Mouse (Mus musculus): ENCODE data around the gene Zbtb46.

Gene Zbtb46

GRCm38 (mm10) chr2:181463008-181463738 is 3.9 kb upstream of the Zbtb46 start:
- peak; percentile 89 to 93 for DNase-seq

DNA sequence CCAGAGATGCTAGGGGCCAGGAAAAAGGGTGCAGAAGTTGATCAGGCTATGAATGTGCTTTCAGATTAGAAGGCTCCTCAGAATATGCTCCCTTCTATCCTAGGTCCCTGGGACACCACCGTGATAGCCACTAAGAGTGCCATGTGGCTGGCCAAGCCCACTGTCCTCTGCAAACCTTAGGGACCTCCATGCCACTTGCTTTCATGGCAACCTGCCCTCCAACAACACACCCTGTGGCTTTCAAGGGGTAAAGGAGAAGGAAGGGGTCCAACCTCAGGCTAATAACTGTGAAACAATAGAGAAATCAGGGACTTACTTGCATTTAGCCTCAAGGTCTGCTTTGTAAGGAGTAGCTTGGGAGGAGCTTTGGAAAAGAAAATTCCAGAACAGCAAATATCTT is 3.4 kb upstream of the Zbtb46 start:
- peak in 1 of 2 experiments; percentile 30 for DNase-seq

DNA sequence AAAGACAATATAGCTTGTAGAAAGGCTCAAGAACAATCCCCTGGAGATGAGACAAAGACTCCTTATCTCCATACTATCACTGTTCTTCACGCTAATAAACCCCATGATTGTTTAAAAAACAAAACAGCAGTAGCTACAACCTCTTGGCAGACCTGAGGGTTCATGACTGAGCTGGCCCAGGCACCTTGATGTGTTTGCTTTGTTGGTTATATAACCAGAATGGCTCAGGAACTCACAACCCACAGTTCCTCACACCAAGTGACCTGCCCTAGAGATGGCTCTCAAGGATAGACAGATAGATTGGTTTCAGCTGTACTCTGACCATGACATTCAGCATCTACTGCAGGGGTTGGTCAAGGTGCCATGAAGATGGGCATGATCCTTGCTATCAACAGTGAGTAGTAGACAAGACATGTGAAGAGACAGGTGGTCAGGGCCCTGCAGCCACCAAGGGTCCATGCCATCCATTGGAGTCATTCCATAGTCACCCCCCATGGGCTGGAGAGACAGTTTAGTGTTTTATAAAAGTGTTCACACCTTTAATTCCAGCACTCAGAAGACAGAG is 2.4 kb upstream of the Zbtb46 start:
- no peak for DNase-seq

DNA sequence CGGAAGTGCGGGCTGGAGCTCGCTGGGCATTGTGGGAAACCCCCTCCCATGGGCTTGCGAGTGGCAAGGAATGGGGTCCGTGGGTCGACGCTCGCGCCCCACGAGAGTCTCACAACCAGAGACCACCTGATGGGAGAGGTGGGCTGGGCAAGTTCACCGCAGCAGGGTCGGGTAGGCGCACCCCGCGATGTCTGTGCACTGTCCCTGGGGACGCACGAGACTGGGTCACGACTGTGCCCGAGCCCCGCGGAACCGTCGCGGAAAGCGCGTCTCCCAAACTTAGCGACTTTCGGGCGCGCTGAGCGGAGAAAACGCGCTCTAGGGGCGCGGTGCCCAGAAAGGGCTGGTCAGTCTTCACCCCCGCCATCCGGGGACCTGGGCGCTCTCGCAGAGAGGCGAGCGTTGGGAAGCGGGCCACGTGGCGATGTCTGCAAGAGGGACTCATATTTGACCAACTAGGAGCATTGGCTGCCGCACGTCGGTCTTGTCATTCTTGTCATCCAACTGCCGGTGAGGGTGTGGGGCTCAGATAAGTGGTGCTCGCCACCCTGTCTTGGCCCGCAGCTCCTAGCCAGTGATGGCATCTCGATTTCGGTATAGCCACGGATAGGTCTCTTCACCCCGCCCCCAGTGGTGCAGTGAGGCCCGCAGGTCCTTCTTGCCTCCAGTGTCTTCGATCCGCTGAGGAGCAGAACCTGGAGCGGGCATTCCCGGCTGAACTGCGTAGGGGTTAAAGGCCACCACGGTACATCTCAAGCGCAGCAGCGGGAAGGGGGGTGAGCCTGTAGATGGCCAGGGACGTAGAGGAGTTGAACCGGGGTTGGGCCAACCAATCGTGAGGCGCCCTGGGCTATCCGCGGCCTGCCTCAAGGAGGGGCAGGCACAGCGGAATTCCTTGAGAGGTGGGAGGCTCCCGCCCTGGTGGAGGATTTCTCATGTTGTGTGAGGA is 721 bp upstream of the Zbtb46 start:
- peak; percentile 66 to 72 for DNase-seq

DNA sequence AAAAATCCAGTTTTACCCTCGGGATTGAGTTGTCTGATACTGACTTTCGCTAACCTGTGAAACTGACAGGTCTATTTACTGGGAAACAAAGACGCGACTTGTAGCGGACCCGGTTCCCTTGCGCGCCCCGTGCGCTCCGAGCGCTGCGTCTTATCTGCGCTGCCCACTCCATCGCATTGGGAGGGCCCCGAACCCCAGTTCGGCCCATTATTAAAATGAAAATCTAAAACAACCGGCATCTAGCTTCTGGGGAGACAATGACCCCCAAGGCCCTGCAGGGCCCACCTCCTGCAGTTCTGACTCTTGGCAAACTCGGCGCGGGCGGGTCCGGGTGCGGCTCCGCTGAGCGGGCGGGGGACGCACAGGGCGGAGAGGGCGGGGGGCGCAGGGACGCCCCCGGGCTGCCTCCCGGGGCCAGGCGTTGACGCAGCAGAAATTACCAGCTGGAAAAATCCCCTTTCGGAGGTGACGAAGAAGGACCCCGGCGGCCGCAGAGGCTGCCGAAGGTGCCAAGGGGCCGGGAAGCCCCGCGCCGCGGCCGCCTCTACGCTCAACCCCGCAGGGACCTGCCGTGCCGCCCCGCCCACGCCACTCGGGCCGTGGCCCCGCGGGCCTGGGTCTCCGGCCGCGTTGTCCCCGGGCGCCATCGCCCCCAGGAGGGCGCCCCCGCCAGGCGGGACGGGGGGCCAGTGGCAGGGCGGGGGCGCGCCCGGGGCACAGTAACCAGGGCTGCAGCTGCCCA is 644 bp downstream of the Zbtb46 start:
- peak; percentile 54 to 57 for DNase-seq

- DNase-seq = peak in 1 of 2 experiments; percentile 23
These were observed 1.4 kb downstream of the Zbtb46 start for GRCm38 (mm10) chr2:181457831-181458230.

GRCm38 (mm10) chr2:181455899-181456298 is 3.3 kb downstream of the Zbtb46 start:
- no peak for DNase-seq

GRCm38 (mm10) chr2:181453274-181453673 is 6.0 kb downstream of the Zbtb46 start:
- no peak for DNase-seq

DNA sequence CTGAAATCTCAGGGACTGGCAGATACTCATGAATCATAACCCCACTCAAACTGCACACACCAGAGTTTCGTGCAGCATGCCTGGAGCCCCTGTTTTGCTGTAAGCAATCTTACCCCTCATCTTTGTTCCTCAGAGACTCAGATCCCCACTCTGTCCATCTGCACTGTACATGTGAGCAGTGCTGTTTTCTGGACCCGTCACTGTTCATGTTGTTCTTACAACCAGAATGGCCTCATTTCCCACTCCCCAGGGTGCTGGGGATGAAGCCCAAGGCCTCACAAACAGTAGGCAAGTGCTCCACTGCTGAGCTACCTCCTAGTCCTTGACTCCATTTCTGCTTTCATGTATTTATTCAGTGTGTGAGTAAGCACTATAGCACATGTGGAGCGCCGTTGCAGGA is 7.0 kb downstream of the Zbtb46 start:
- peak; percentile 56 to 57 for DNase-seq

DNA sequence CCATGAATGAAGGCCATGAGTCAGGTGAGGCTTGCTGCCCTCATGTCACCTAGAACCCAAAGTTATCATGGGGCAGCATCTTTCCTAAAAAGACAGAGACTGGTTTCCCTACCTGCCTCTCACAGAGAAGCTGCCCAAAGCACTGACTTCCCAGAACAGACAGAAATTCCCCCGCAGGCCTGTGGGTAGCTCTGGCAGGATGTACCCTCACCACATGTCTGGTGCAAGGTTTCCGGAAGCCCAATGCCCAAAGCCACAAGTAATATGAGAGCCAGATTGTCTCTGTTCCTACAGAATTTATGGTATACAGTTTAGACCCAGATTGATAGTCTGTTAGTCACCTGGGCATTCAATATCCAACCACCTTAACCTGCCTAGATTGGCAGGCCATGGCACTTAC is 16.2 kb downstream of the Zbtb46 start:
- no peak for DNase-seq

- no peak for DNase-seq
These were observed 21.1 kb downstream of the Zbtb46 start for GRCm38 (mm10) chr2:181438176-181438575.

DNA sequence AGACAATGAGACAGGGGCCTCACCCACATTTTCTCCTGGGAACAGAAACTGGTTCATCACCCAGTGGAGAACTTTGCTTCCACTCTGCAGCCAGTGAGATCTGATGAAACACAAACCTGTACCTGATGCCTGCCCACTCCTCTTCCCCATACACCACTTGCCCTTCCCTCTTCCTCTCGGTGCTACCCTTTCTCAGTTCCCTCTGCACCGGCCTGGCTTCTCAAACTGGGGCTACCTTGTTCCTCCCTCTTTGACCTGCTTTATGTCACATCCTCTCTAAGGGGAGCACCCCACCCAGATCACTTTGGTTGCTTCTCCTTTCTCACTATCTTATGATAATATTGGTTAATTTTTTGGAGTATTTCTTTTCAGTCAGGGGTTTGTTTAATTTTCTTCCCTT is 23.0 kb downstream of the Zbtb46 start:
- no peak for DNase-seq

- DNase-seq = no peak
These were observed 35.4 kb downstream of the Zbtb46 start for GRCm38 (mm10) chr2:181423834-181424233.

DNA sequence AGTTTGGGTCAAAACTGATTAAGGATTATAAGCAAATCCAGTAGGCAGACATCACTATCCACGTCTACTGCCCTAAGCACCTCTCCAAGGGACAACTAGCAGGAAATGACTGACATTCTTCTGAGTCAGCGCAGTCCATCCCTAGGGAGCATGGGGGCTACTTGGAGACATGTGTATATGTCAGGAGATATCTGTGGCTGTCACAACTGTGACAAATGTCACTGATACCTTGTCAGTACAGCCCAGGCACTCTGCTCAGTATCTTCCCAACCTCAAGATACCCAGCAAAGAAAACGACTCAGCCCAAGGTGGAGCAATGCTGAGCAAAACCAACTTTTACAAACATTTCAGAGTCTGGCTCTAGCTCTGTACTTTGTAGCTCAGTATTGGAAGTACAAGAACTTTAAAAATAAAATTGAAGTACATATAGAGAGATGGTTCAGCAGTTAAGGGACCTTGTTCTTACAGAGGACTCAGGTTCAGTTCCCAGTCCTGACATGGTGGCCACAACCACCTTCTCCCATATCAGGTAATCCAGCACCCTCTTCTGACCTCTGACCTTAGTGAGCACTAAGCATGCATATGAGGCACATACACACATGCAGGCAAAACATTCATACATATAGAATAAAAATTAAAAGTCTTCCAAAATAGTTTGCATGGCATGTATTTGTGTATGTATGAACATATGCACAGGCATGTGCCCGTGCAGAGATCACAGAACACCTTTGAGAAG is 38.2 kb downstream of the Zbtb46 start:
- DNase-seq = no peak

- no peak for DNase-seq
These were observed 38.8 kb downstream of the Zbtb46 start for GRCm38 (mm10) chr2:181420426-181420825.

DNA sequence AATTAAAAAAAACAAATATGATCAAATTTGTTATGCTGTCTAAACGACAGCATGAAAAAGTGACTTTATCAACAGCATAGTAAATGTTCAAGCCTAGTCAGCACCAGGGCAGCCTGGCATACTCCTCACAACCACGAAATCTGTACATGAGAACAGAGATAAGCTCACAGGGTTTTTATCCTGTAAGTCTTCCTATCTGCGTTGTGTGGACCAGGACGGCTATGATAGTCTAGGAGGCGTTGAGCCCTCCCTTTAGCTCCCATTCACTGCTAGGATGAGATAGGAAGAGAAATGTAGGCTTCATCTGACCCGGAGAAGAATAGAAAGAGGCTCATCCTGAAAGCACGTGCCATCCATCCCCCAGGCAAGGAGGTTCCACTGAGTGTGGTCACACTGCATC is 39.9 kb downstream of the Zbtb46 start:
- DNase-seq = no peak

GRCm38 (mm10) chr2:181415945-181416344 is 43.3 kb downstream of the Zbtb46 start:
- peak; percentile 73 to 78 for DNase-seq

- no peak for DNase-seq
These were observed 46.1 kb downstream of the Zbtb46 start for GRCm38 (mm10) chr2:181413141-181413540.

- DNase-seq = peak; percentile 68 to 69
These were observed 48.3 kb downstream of the Zbtb46 start for GRCm38 (mm10) chr2:181410760-181411473.

- DNase-seq = no peak
These were observed 49.6 kb downstream of the Zbtb46 start for GRCm38 (mm10) chr2:181409643-181410042.

DNA sequence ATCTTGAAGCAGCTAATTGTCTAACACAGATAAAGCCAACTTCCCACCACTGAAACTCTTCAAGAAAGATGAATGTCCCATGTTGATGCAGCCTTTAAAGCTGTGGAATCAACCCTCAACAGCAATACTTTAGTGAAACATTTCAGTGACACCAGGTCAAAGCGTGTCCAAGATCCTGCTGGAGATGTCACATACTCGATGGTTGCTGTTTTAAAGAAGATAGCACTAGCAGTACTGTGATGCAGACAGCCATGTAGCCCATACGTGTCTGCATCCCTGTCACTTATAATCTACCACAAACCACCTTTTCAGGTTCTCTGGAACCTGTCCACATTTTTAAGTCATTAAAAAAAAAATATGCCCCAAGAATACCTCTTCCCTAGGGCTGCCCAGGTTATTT is 55.5 kb downstream of the Zbtb46 start:
- DNase-seq = no peak

Measured in cerebellum, postnatal 36 days (tissue).